Mouse (Mus musculus) hindbrain, embryonic 14.5 days (tissue): ENCODE measurements at regions not wholly inside any gene's neighbourhood (a gene's known extent, or its start where the extent isn't known, plus 50 kb on each side); places are given as distances from the start of the nearest gene placed in this dataset.
A peak's percentile ranks its signal among the peaks of the same experiment; 100 is the strongest.

Experiments
- ATAC-seq: fragments of 200-750 bp; cut with Nextera tagmentation; 2 replicates; pipeline ENCODE4 v1.8.0; 2017; ENCODE audit warnings: moderate number of reproducible peaks, mild to moderate bottlenecking, moderate TSS enrichment, moderate library complexity; ENCODE audit not compliant: low FRiP score
- DNase-seq: peaks from one replicate; pipeline ENCODE4 v3.0.0-alpha.2; 2015; ENCODE audit warnings: low spot score
- H3K27ac ChIP-seq: fragments of 300-500 bp; sonication (generic); 2 replicates; pipeline ENCODE4 v1.5.1; 2014; ENCODE audit warnings: mild to moderate bottlenecking, moderate library complexity
- H3K27me3 ChIP-seq: fragments of 300-500 bp; sonication (generic); 2 replicates; pipeline ENCODE4 v1.6.1; 2014; ENCODE audit warnings: mild to moderate bottlenecking, low read length, mixed read lengths; ENCODE audit not compliant: control insufficient read depth, insufficient read depth
- H3K36me3 ChIP-seq: fragments of 300-500 bp; sonication (generic); replicated peaks from 2 replicates; pipeline ENCODE4 v1.6.1; 2014; ENCODE audit not compliant: control insufficient read depth, insufficient read depth
- H3K4me1 ChIP-seq: fragments of 300-500 bp; sonication (generic); replicated peaks from 2 replicates; pipeline ENCODE4 v1.6.1; 2014; ENCODE audit warnings: antibody characterized with exemption, low read length, mixed read lengths; ENCODE audit not compliant: control insufficient read depth, insufficient read depth
- H3K4me2 ChIP-seq: fragments of 300-500 bp; sonication (generic); replicated peaks from 2 replicates; pipeline ENCODE4 v1.6.1; 2014; ENCODE audit warnings: mild to moderate bottlenecking, moderate library complexity
- H3K4me3 ChIP-seq: fragments of 300-500 bp; sonication (generic); replicated peaks from 2 replicates; pipeline ENCODE4 v1.5.1; 2014; ENCODE audit warnings: mild to moderate bottlenecking, low read length
- H3K9ac ChIP-seq: fragments of 300-500 bp; sonication (generic); 2 replicates; pipeline ENCODE4 v1.6.1; 2014
- H3K9me3 ChIP-seq: fragments of 300-500 bp; sonication (generic); 2 replicates; pipeline ENCODE4 v1.6.1; 2016; ENCODE audit warnings: low read length; ENCODE audit not compliant: control insufficient read depth
- WGBS: fragments of 180-500 bp; shearing (Covaris S2); extraction: QIAGEN DNeasy Blood & Tissue Kit; methylation state at CpG from one replicate; pipeline ENCODE4 v1.1.7; 2014; 5-methylcytosine and 5-hydroxymethylcytosine counted together

DNA sequence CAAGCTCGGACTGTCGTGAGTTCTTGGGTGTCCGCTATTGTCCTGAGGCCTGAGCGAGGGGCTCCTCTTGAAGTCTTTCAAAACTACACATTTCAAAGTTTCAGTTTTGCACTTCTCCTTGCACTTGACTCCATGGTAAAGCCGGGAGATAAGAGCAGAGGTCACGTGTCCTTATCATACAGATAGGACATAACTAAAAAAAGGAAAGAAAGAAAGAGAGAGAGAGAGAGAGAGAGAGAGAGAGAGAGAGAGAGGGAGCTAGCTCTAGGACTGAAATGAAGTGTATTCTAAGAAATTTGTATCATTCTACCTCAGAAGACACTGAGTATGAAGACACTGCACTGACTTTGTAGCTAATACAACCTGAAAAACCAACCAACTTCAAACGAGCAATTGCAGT, 114.8 kb upstream of the Spred2 start:
- DNase-seq = no peak
- no peak overlapping the region for H3K4me2 ChIP-seq
- 88% methylated on average over 7 of the region's 7 CpGs for WGBS

GRCm38 (mm10) chr11:19811271-19811991, 112.7 kb upstream of the Spred2 start:
- Histone ChIP-seq H3K9me3 (no peaks in the 10 kb centered on the region), H3K27me3 (no peaks in the 10 kb centered on the region), H3K36me3 (no peaks in the 10 kb centered on the region), H3K9ac (no peak overlapping the region), H3K27ac (no peak overlapping the region), H3K4me2 (no peak overlapping the region), H3K4me3 (no peak overlapping the region), H3K4me1 (no peaks in the 10 kb centered on the region)
- DNase-seq (no peak), ATAC-seq (no peak)
- WGBS = 19% methylated on average over 11 of the region's 12 CpGs

More for the DNA sequence above, 114.8 kb upstream of the Spred2 start:
- Histone ChIP-seq H3K27me3 (no peaks in the 10 kb centered on the region), H3K9ac (no peak overlapping the region), H3K36me3 (no peaks in the 10 kb centered on the region), H3K9me3 (no peaks in the 10 kb centered on the region), H3K4me1 (no peaks in the 10 kb centered on the region), H3K4me3 (no peak overlapping the region), H3K27ac (no peak overlapping the region)
- no peak for ATAC-seq

DNA sequence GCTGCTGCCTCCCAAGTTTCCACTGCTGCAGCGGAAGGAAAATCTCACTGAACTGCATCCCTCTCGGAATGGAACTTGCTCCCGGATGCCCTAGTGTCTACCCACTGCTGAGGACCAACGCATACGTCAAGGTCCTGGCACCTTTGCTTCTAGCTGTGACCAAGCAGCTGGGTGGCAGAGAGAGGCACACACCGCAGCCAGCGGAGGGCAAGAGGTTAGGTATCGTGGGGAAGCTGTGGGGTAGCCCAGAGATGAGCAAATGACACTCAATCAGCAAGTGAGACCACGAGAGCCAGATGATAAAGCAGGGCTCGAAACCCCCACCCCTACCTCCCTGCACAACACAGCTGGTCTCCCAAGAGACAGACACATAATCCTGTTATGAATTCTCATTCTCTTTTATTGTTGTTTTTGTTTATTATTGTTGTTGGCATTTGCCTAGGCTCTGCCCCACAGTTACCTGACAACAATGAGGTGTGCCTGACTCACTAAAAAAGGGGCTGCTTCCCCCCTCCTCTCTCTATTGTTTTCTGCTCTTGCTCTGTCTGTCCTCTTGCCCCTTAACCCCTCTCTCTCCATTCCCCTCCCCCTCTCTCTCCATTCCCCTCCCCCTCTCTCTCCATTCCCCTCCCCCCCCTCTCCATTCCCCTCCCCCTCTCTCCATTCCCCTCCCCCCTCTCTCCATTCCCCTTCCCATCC, 112.0 kb upstream of the Spred2 start:
- ATAC-seq (no peak), DNase-seq (no peak)
- Histone ChIP-seq H3K9me3 (no peaks in the 10 kb centered on the region), H3K27ac (no peak overlapping the region), H3K27me3 (no peaks in the 10 kb centered on the region), H3K36me3 (no peaks in the 10 kb centered on the region), H3K4me1 (no peaks in the 10 kb centered on the region), H3K4me2 (no peak overlapping the region), H3K9ac (no peak overlapping the region), H3K4me3 (no peak overlapping the region)
- WGBS = 11% methylated on average over 10 of the region's 10 CpGs

DNA sequence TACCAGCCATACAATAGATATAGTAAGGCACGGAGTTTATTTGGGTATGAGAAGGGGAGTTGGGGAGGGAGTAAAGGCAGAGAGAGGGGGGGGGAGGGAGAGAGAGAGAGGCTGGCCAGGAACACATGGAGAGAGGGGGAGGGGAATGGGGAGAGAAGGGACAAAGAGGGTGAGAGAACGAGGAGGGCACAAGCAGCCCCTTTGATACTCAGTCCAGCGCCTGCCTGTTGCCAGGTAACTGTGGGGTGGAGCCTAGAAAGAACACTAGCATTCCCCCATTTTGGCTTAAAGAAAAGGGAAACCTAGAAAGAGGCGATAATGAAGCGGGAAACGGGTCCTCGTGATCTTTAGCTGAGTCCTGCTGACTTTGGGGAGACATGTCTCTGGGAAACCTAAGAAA, 110.6 kb upstream of the Spred2 start:
- ATAC-seq (no peak), DNase-seq (no peak)
- H3K36me3 ChIP-seq = no peaks in the 10 kb centered on the region
- WGBS = 56% methylated on average over 7 of the region's 7 CpGs
- no peaks in the 10 kb centered on the region for H3K4me1 ChIP-seq
- H3K4me2 ChIP-seq = no peak overlapping the region
- H3K9ac ChIP-seq = no peak overlapping the region
- H3K9me3 ChIP-seq = no peaks in the 10 kb centered on the region
- H3K27ac ChIP-seq = no peak overlapping the region
- H3K4me3 ChIP-seq = no peak overlapping the region
- H3K27me3 ChIP-seq = no peaks in the 10 kb centered on the region

GRCm38 (mm10) chr11:19822991-19823390, 101.2 kb upstream of the Spred2 start:
- H3K4me3 ChIP-seq = no peak overlapping the region
- 80% methylated on average over 5 of the region's 5 CpGs for WGBS
- H3K9ac ChIP-seq = no peak overlapping the region
- H3K27ac ChIP-seq = no peak overlapping the region
- H3K27me3 ChIP-seq = no peaks in the 10 kb centered on the region
- H3K36me3 ChIP-seq = no peaks in the 10 kb centered on the region
- ATAC-seq = peak; percentile 52; the same call in 1 of the 2 replicates
- no peaks in the 10 kb centered on the region for H3K9me3 ChIP-seq
- DNase-seq = no peak
- H3K4me2 ChIP-seq = no peak overlapping the region
- no peaks in the 10 kb centered on the region for H3K4me1 ChIP-seq

DNA sequence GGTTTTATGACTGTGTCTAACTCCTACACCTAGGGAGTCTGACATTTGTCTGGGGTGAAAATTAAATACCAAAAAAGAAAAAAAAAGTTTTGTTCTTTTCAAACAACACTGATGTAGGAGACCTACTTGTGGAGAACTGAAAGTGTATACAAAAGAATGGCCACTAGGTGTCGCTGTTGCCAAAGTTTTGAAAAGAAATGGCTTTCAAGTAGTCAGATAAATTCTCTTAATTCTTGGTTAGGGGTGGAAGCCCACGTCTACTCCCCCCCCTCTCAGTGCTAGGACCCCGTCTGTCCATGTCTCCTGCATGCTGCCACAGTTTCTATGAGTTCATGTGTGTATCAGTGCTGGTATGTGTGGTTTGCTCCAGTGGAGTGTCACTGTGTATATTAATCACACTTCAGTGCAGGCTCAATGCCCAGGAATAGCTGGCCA, 100.7 kb upstream of the Spred2 start:
- ATAC-seq (peak; percentile 28; the same call in 1 of the 2 replicates), DNase-seq (peak; percentile 96)
- H3K4me1 ChIP-seq = no peaks in the 10 kb centered on the region
- H3K27ac ChIP-seq = no peak overlapping the region
- 2% methylated on average over 3 of the region's 3 CpGs for WGBS
- H3K36me3 ChIP-seq = no peaks in the 10 kb centered on the region
- no peak overlapping the region for H3K4me2 ChIP-seq
- no peak overlapping the region for H3K4me3 ChIP-seq
- no peak overlapping the region for H3K9ac ChIP-seq
- H3K9me3 ChIP-seq = no peaks in the 10 kb centered on the region
- H3K27me3 ChIP-seq = no peaks in the 10 kb centered on the region

GRCm38 (mm10) chr11:19826481-19827185, 97.5 kb upstream of the Spred2 start:
- H3K27ac ChIP-seq = no peak overlapping the region
- 90% methylated on average over 13 of the region's 13 CpGs for WGBS
- no peak for DNase-seq

GRCm38 (mm10) chr11:19827996-19828395, 96.2 kb upstream of the Spred2 start:
- ATAC-seq (no peak), DNase-seq (no peak)
- Histone ChIP-seq H3K4me1 (no peaks in the 10 kb centered on the region), H3K27ac (no peak overlapping the region), H3K9me3 (no peaks in the 10 kb centered on the region), H3K4me2 (no peak overlapping the region), H3K27me3 (no peaks in the 10 kb centered on the region), H3K4me3 (no peak overlapping the region), H3K9ac (no peak overlapping the region), H3K36me3 (no peaks in the 10 kb centered on the region)
- WGBS = 71% methylated on average over 11 of the region's 11 CpGs

More at GRCm38 (mm10) chr11:19826481-19827185, 97.5 kb upstream of the Spred2 start:
- Histone ChIP-seq H3K4me1 (no peaks in the 10 kb centered on the region), H3K9ac (no peak overlapping the region), H3K4me2 (no peak overlapping the region), H3K9me3 (no peaks in the 10 kb centered on the region), H3K36me3 (no peaks in the 10 kb centered on the region), H3K4me3 (no peak overlapping the region), H3K27me3 (no peaks in the 10 kb centered on the region)
- no peak for ATAC-seq

DNA sequence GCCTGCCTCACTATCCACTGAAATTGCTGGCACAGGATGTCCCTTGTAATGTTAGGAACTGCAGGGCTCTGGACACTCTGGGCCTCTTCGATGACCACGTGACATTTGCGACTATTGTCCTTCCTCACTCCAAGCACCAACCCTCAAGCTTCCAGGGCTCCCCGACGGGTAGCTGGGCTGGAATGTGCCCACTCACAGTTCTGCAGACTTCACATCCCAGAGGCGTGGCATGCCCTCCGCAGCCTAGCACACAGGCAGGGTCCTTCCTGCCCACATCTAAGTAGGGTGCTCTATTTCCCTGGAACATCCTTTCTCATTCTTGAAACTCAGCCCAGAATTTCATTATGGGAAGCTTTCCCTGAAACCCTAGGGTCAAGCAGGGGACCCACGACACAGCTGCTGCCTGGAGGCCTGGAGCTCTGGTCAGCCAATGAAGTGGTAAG, 95.2 kb upstream of the Spred2 start:
- ATAC-seq = no peak

More for the DNA sequence above, 95.2 kb upstream of the Spred2 start:
- Histone ChIP-seq H3K27ac (no peak overlapping the region), H3K4me1 (no peaks in the 10 kb centered on the region), H3K36me3 (no peaks in the 10 kb centered on the region), H3K27me3 (no peaks in the 10 kb centered on the region), H3K9ac (no peak overlapping the region), H3K4me3 (no peak overlapping the region), H3K9me3 (no peaks in the 10 kb centered on the region), H3K4me2 (no peak overlapping the region)
- no peak for DNase-seq
- 63% methylated on average over 8 of the region's 8 CpGs for WGBS
